Mouse (Mus musculus): Measurements from ENCODE around the gene Tmprss11f.

DNA sequence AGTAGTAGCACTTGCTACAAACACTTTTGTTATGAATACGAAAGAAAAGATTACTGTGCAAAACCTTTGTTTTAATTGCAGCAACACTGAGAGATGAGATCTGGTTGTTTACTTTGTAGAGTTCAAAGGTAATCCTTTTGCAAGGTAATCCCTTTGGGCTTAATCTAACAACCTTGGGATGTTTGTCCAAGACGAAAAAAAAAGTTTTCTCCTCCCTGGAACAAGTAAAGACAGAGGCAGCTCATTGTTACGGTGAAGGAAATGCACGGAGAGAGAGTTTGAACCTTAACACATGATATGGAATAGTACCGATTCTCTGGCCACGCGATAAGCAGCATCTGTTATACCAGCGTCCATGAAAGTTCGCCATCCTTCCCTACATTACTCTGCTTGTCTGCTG, 158.4 kb downstream of the Tmprss11f start:
- TF ChIP-seq CTCF (IDR thresholded peaks at IDR 0.05; ENCODE audit: low read depth) (no peak), EP300 (IDR thresholded peaks at IDR 0.05; ENCODE audit: low read depth) (no peak)
